Mouse (Mus musculus) liver, embryonic 11.5 days (tissue): Measurements from ENCODE around the gene Tmem33. TPM values are rescaled to one million over a fixed set of nuclear protein-coding genes. Genes with fewer than 3 reads are reported as not detected.

Experiments
- ATAC-seq: fragments of 200-750 bp; cut with Nextera tagmentation; replicated peaks from 2 replicates; pipeline ENCODE4 v1.8.0; 2017; ENCODE audit warnings: moderate number of reproducible peaks, mild to moderate bottlenecking, moderate TSS enrichment, moderate library complexity; ENCODE audit not compliant: low FRiP score
- DNase-seq: peaks from one replicate; pipeline ENCODE4 v3.0.0-alpha.2; 2017; ENCODE audit warnings: low spot score
- H3K27ac ChIP-seq: fragments of 300-500 bp; sonication (generic); 2 replicates; pipeline ENCODE4 v1.5.1; 2014; ENCODE audit warnings: mild to moderate bottlenecking, low read depth, low read length, control low read depth
- H3K27me3 ChIP-seq: fragments of 300-500 bp; sonication (generic); replicated peaks from 2 replicates; pipeline ENCODE4 v1.6.1; 2014; ENCODE audit warnings: low read length, mixed read lengths; ENCODE audit not compliant: control insufficient read depth, insufficient read depth
- H3K36me3 ChIP-seq: fragments of 300-500 bp; sonication (generic); 2 replicates; pipeline ENCODE4 v1.6.1; 2014; ENCODE audit warnings: mild to moderate bottlenecking, low read length, moderate library complexity, mixed read lengths; ENCODE audit not compliant: control insufficient read depth, insufficient read depth
- H3K4me1 ChIP-seq: fragments of 300-500 bp; sonication (generic); replicated peaks from 2 replicates; pipeline ENCODE4 v1.6.1; 2014; ENCODE audit warnings: low read length, mixed read lengths; ENCODE audit not compliant: control insufficient read depth, insufficient read depth
- H3K4me2 ChIP-seq: fragments of 300-500 bp; sonication (generic); 2 replicates; pipeline ENCODE4 v1.6.1; 2014; ENCODE audit warnings: mild to moderate bottlenecking, control low read depth, moderate library complexity
- H3K4me3 ChIP-seq: fragments of 300-500 bp; sonication (generic); 2 replicates; pipeline ENCODE4 v1.5.1; 2014; ENCODE audit warnings: low read depth, low read length, control low read depth
- H3K9ac ChIP-seq: fragments of 300-500 bp; sonication (generic); 2 replicates; pipeline ENCODE4 v1.6.1; 2014; ENCODE audit warnings: low read depth, low read length, control low read depth
- H3K9me3 ChIP-seq: fragments of 300-500 bp; sonication (generic); 2 replicates; pipeline ENCODE4 v1.6.1; 2016; ENCODE audit warnings: low read length, inconsistent platforms, mixed read lengths; ENCODE audit not compliant: control insufficient read depth
- WGBS: fragments of 180-500 bp; shearing (Covaris S2); extraction: QIAGEN DNeasy Blood & Tissue Kit; methylation state at CpG from one replicate; pipeline ENCODE4 v1.1.7; 2014; 5-methylcytosine and 5-hydroxymethylcytosine counted together
- polyA plus RNA-seq: library from polyadenylated mRNA; unstranded; fragments of >200 nt; fragmentation: Nextera tagmentation; extraction: Ambion mirVana; gene quantifications from 2 replicates; pipeline ENCODE4 v1.2.1, GENCODE M21; 2014

The Tmem33 gene
- polyA plus RNA-seq, 1 experiment from 2014 or later = 122 TPM

- DNase-seq = no peak
- no peak overlapping the region for H3K4me3 ChIP-seq
- no peak overlapping the region for H3K4me2 ChIP-seq
- no peak for ATAC-seq
- no peaks in the 10 kb centered on the region for H3K36me3 ChIP-seq
- H3K27me3 ChIP-seq = no peaks in the 10 kb centered on the region
- H3K9ac ChIP-seq = no peak overlapping the region
- H3K27ac ChIP-seq = no peak overlapping the region
- WGBS = 89% methylated on average over 8 of the region's 8 CpGs
- no peaks in the 10 kb centered on the region for H3K9me3 ChIP-seq
- H3K4me1 ChIP-seq = no peaks in the 10 kb centered on the region
These were observed 40.7 kb downstream of the Tmem33 start for GRCm38 (mm10) chr5:67300926-67301597.

GRCm38 (mm10) chr5:67301722-67302331, 41.5 kb downstream of the Tmem33 start:
- H3K4me2 ChIP-seq = no peak overlapping the region
- no peak for ATAC-seq
- no peak overlapping the region for H3K27ac ChIP-seq
- no peaks in the 10 kb centered on the region for H3K36me3 ChIP-seq
- H3K27me3 ChIP-seq = no peaks in the 10 kb centered on the region
- WGBS = 74% methylated on average over 6 of the region's 8 CpGs
- no peak overlapping the region for H3K9ac ChIP-seq
- no peaks in the 10 kb centered on the region for H3K9me3 ChIP-seq
- DNase-seq = no peak
- no peak overlapping the region for H3K4me3 ChIP-seq
- H3K4me1 ChIP-seq = no peaks in the 10 kb centered on the region

GRCm38 (mm10) chr5:67303816-67304215, 43.5 kb downstream of the Tmem33 start:
- no peak for DNase-seq
- WGBS = 76% methylated on average over 1 of the region's 1 CpGs
- no peaks in the 10 kb centered on the region for H3K27me3 ChIP-seq

GRCm38 (mm10) chr5:67306698-67307521, 46.5 kb downstream of the Tmem33 start, which contains the start of gene Slc30a9:
TSS of gene Slc30a9 (plus strand) at chr5:67306955.
- H3K9me3 ChIP-seq = no peaks in the 10 kb centered on the region
- ATAC-seq (peak; percentile 93), DNase-seq (peak; percentile 93)
- H3K36me3 ChIP-seq = peaks cover 5% of the 10 kb centered on the region; the same call in 1 of the 2 replicates
- peak within 1 kb of the TSS; percentile 83 for H3K4me2 ChIP-seq
- H3K27ac ChIP-seq = peak within 1 kb of the TSS; percentile 49
- peak within 1 kb of the TSS; percentile 84 for H3K4me3 ChIP-seq
- under 1% methylated on average over 83 of the region's 83 CpGs for WGBS
- H3K4me1 ChIP-seq = no peaks in the 10 kb centered on the region; the same call in 1 of the 2 replicates
- H3K27me3 ChIP-seq = no peaks in the 10 kb centered on the region
- H3K9ac ChIP-seq = peak within 1 kb of the TSS; percentile 92

More at GRCm38 (mm10) chr5:67303816-67304215, 43.5 kb downstream of the Tmem33 start:
- Histone ChIP-seq H3K4me3 (no peak overlapping the region), H3K4me2 (no peak overlapping the region), H3K9ac (no peak overlapping the region), H3K36me3 (no peaks in the 10 kb centered on the region; the same call in 1 of the 2 replicates), H3K9me3 (no peaks in the 10 kb centered on the region), H3K4me1 (no peaks in the 10 kb centered on the region; the same call in 1 of the 2 replicates), H3K27ac (no peak overlapping the region)
- ATAC-seq = no peak

GRCm38 (mm10) chr5:67307659-67308222, 47.4 kb downstream of the Tmem33 start:
- 18% methylated on average over 13 of the region's 13 CpGs for WGBS
- Histone ChIP-seq H3K9ac (peak overlapping the region; percentile 92), H3K9me3 (no peaks in the 10 kb centered on the region), H3K4me3 (peak overlapping the region; percentile 84), H3K27ac (peak overlapping the region; percentile 49; the same call in 1 of the 2 replicates), H3K36me3 (peaks cover 5% of the 10 kb centered on the region; the same call in 1 of the 2 replicates), H3K27me3 (no peaks in the 10 kb centered on the region), H3K4me1 (no peaks in the 10 kb centered on the region; the same call in 1 of the 2 replicates), H3K4me2 (peak overlapping the region; percentile 83)
- DNase-seq (no peak), ATAC-seq (peak; percentile 35; the same call in 1 of the 2 replicates)

DNA sequence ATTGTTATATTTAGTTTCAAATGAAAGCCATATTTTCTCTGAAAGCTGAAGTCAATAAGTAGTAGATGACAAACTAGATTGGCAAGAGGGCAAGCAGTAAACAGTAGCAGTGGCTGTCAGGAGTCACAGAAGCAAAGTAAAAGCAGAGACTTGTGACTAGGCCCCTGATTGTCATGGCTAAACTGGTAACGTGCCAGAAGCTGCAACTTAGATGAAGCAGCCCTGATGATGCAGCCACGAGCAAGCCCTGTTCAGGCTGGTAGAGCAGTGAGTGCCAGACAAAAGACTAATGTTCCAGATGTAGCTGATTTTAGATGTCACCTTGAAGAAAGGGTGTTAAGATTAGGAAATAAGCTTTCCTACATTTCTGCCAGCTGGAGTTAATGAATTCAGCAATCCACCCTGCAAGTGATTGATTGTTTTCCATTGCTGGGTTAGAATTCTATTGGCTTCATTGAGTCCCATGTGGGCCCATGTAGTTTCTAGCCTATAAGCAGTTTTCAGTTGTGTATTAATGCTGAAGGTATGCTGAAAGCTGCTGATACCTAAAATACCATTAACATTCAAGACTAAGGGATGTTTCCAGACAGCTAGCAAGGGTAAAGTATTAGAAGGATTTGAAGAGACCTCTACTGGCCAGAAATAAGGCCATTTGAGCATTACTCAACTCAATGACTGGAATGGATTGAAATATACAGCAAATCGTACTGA, 51.6 kb downstream of the Tmem33 start:
- Histone ChIP-seq H3K27ac (no peak overlapping the region), H3K4me2 (no peak overlapping the region), H3K9ac (no peak overlapping the region), H3K27me3 (no peaks in the 10 kb centered on the region), H3K4me3 (no peak overlapping the region), H3K4me1 (no peaks in the 10 kb centered on the region; the same call in 1 of the 2 replicates), H3K36me3 (peaks cover 9% of the 10 kb centered on the region), H3K9me3 (no peaks in the 10 kb centered on the region)
- no peak for DNase-seq
- WGBS = 83% methylated on average over 3 of the region's 3 CpGs
- no peak for ATAC-seq

GRCm38 (mm10) chr5:67312522-67312851, 52.1 kb downstream of the Tmem33 start:
- no peak overlapping the region for H3K27ac ChIP-seq
- H3K4me1 ChIP-seq = no peaks in the 10 kb centered on the region; the same call in 1 of the 2 replicates
- DNase-seq = no peak
- H3K9me3 ChIP-seq = no peaks in the 10 kb centered on the region
- no peak for ATAC-seq
- peaks cover 11% of the 10 kb centered on the region for H3K36me3 ChIP-seq
- H3K9ac ChIP-seq = no peak overlapping the region
- H3K27me3 ChIP-seq = no peaks in the 10 kb centered on the region
- no peak overlapping the region for H3K4me3 ChIP-seq
- 89% methylated on average over 3 of the region's 3 CpGs for WGBS
- H3K4me2 ChIP-seq = no peak overlapping the region
